Mouse (Mus musculus) T-helper 1 cell (primary cell): ENCODE results near the gene Tubb1.

Experiments
- in situ Hi-C: fragments of 300-600 bp; cut with MboI, MseI; formaldehyde crosslinking; loops from one replicate; pipeline ENCODE4 v1.15.1; 2025; ENCODE audit warnings: high pct_unique_total_duplicates

The Tubb1 gene

GRCm38 (mm10) chr2:174500814-174501503 lies 50.5 kb downstream of the Tubb1 start:
- in situ Hi-C loops, result no loop called here

DNA sequence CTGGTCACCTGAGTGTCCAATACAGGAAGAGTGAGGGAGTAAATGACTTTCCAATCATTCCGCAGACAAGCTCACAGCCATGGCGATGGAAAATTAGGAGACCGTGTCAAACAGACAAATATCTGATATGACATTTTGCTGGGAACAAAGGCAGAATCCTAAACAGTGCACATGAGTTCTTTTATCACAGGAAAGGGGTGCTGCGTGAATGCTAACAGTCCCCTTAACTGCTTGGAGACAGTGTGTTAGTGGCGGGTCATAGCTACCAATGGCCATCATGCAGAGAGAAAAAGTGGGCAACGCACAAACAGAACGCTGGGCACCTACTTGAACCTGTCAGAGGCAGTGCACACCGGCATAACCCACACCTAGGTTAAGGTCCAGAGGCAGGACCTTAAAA lies 51.0 kb downstream of the Tubb1 start:
- in situ Hi-C loops, result no loop called here

GRCm38 (mm10) chr2:174502321-174502720 lies 51.8 kb downstream of the Tubb1 start:
- in situ Hi-C loops, result no loop called here

DNA sequence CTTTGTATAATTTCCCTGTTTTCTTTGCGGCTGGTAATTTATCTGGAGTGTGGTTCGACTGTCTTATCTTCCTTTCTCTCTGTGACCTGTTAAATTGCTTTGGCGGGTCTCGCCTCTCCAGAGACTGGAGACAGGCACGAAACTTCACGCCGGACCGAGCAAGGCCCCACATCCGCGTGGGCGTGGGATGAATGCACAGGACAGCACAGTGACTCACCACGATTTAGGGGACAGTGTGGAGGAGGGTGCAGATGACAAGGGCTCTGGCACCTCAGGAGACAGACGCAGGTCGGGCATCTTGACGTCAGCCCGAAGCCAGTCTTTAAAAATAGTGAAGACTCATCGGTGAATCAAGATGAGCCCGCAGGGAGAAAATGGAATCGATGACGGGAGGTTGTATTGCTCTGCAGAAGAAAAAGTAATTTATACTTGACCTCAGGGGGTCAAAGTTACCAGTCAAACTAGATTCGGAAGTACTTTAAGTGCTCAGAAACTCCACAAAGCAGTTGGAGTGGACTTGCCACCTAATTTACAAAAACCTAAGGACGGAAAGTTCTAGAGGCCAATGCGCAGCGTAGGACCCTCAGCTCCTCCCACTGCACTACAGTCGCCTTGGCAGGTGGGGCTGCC lies 52.5 kb downstream of the Tubb1 start:
- in situ Hi-C loops, result no loop called here
